Mouse (Mus musculus): Measurements from ENCODE around the gene Ndufaf2. TPM values are rescaled to one million over a fixed set of nuclear protein-coding genes. Genes with fewer than 3 reads are reported as not detected.

Gene Ndufaf2
- total and polyA plus RNA-seq, 3 experiments = 37.1 to 117 (median 51.2) TPM

GRCm38 (mm10) chr13:107976886-107977656 lies 181.4 kb downstream of the Ndufaf2 start:
- Histone ChIP-seq H3K9me3 (replicated peaks; ENCODE audit: low read length) (no peaks in the 10 kb centered on the region), H3K79me2 (replicated peaks; ENCODE audit: control insufficient read depth, extremely low read depth, insufficient read depth, poor library complexity, severe bottlenecking) (no peaks in the 10 kb centered on the region), H3K4me3 (replicated peaks in 1 of 3; ENCODE audit: low read depth in 2 of 3, low read length in 2 of 3, poor library complexity in 1 of 3) (no peak overlapping the region), H3K4me2 (ENCODE audit: insufficient read depth, low read depth, poor library complexity, severe bottlenecking) (no peak overlapping the region), H3K36me3 (replicated peaks in 1 of 2; ENCODE audit: control insufficient read depth in 1 of 2, insufficient read depth in 1 of 2, low read length in 1 of 2) (no peaks in the 10 kb centered on the region), H3K9ac (ENCODE audit: insufficient read depth, low read depth) (no peak overlapping the region), H3K27ac (ENCODE audit: insufficient read depth, low read depth) (no peak overlapping the region), H3K4me1 (ENCODE audit: control insufficient read depth in 1 of 2, insufficient read depth in 2 of 2) (peaks cover 0 to 3% of the 10 kb centered on the region in 2 experiments; a peak in 1 of 4 replicates), H3K27me3 (replicated peaks) (no peaks in the 10 kb centered on the region)
- in situ Hi-C loops (cut with MboI; ENCODE audit: low pct_ligation_motif_present, low pct_unique_long_range_greater_than_20kb, low sequenced_read_pairs) (no loop called here), dilution Hi-C loops (cut with MboI; ENCODE audit: extremely low pct_ligation_motif_present, extremely low pct_unique_long_range_greater_than_20kb, low sequenced_read_pairs) (no loop called here)
- TF ChIP-seq ETS1 (conservative IDR thresholded peaks at IDR 0.05; ENCODE audit: low read depth, low read length) = no peak
- TF ChIP-seq PAX5 (IDR thresholded peaks at IDR 0.05; ENCODE audit: low read length) = no peak
- TF ChIP-seq POLR2A (IDR thresholded peaks at IDR 0.05; ENCODE audit: low read depth, low read length) = no peak
- no peak for TF ChIP-seq E2F4 (IDR thresholded peaks at IDR 0.05; ENCODE audit: insufficient replicate concordance, low read depth, low read length)
- TF ChIP-seq MAFK (IDR thresholded peaks at IDR 0.05; ENCODE audit: insufficient replicate concordance, low read length) = no peak
- TF ChIP-seq ZKSCAN1 (IDR thresholded peaks at IDR 0.05; ENCODE audit: borderline replicate concordance, low read depth, low read length) = no peak
- no peak for TF ChIP-seq JUN (IDR thresholded peaks at IDR 0.05; ENCODE audit: insufficient read depth, low read depth, low read length)
- TF ChIP-seq MAZ (IDR thresholded peaks at IDR 0.05; ENCODE audit: low read depth, low read length) = no peak
- no peak for TF ChIP-seq NRF1 (IDR thresholded peaks at IDR 0.05; ENCODE audit: low read depth, low read length)
- no peak for TF ChIP-seq HCFC1 (IDR thresholded peaks at IDR 0.05; ENCODE audit: low read depth, low read length)
- no peak for TF ChIP-seq MXI1 (IDR thresholded peaks at IDR 0.05; ENCODE audit: low read depth, low read length)
- no peak for TF ChIP-seq RAD21 (IDR thresholded peaks at IDR 0.05; ENCODE audit: low read depth, low read length)
- no peak for TF ChIP-seq ZMIZ1 (IDR thresholded peaks at IDR 0.05; ENCODE audit: low read depth, low read length)
- no peak for DNase-seq (ENCODE audit: extremely low read depth)

GRCm38 (mm10) chr13:107972451-107972850 lies 186.0 kb downstream of the Ndufaf2 start:
- dilution Hi-C loops (cut with MboI; ENCODE audit: extremely low pct_ligation_motif_present, extremely low pct_unique_long_range_greater_than_20kb, low sequenced_read_pairs) = no loop called here
- Histone ChIP-seq H3K9me3 (replicated peaks; ENCODE audit: low read length) (no peaks in the 10 kb centered on the region), H3K27ac (ENCODE audit: insufficient read depth, low read depth) (no peak overlapping the region), H3K79me2 (replicated peaks; ENCODE audit: control insufficient read depth, extremely low read depth, insufficient read depth, poor library complexity, severe bottlenecking) (no peaks in the 10 kb centered on the region), H3K4me1 (ENCODE audit: control insufficient read depth in 1 of 2, insufficient read depth in 2 of 2) (peaks cover 0 to 7% of the 10 kb centered on the region in 2 experiments; a peak in 2 of 4 replicates), H3K27me3 (replicated peaks) (no peaks in the 10 kb centered on the region), H3K9ac (ENCODE audit: insufficient read depth, low read depth) (no peak overlapping the region), H3K36me3 (replicated peaks in 1 of 2; ENCODE audit: control insufficient read depth in 1 of 2, insufficient read depth in 1 of 2, low read length in 1 of 2) (no peaks in the 10 kb centered on the region), H3K4me3 (replicated peaks in 1 of 3; ENCODE audit: low read depth in 2 of 3, low read length in 2 of 3, poor library complexity in 1 of 3) (no peak overlapping the region), H3K4me2 (ENCODE audit: insufficient read depth, low read depth, poor library complexity, severe bottlenecking) (no peak overlapping the region)
- in situ Hi-C loops (cut with MboI; ENCODE audit: low pct_ligation_motif_present, low pct_unique_long_range_greater_than_20kb, low sequenced_read_pairs) = no loop called here
- no peak for DNase-seq (ENCODE audit: extremely low read depth)
- TF ChIP-seq TCF12 (IDR thresholded peaks at IDR 0.05; ENCODE audit: low read depth, low read length) (no peak), USF1 (IDR thresholded peaks at IDR 0.05; ENCODE audit: low read depth, low read length) (no peak), CHD2 (IDR thresholded peaks at IDR 0.05; ENCODE audit: low read length) (no peak), IRF4 (IDR thresholded peaks at IDR 0.05; ENCODE audit: low read depth, low read length) (no peak), NRF1 (IDR thresholded peaks at IDR 0.05; ENCODE audit: low read depth, low read length) (no peak), HCFC1 (IDR thresholded peaks at IDR 0.05; ENCODE audit: low read depth, low read length) (no peak), MAX (IDR thresholded peaks at IDR 0.05; ENCODE audit: low read length) (no peak), MAFK (IDR thresholded peaks at IDR 0.05; ENCODE audit: insufficient replicate concordance, low read length) (no peak), SIN3A (IDR thresholded peaks at IDR 0.05; ENCODE audit: low read length) (no peak), MYC (IDR thresholded peaks at IDR 0.05; ENCODE audit: low read depth, low read length) (no peak), MXI1 (IDR thresholded peaks at IDR 0.05; ENCODE audit: low read depth, low read length) (no peak), ETS1 (conservative IDR thresholded peaks at IDR 0.05; ENCODE audit: low read depth, low read length) (no peak)

All from CH12.LX (cell line).